Mouse (Mus musculus) mesoderm, embryonic 11.5 days (tissue): ENCODE results near the gene Rpa3.

ENCODE experiments used
- DNase-seq: peaks from one replicate; pipeline ENCODE4 v3.0.0-alpha.2; 2012; ENCODE audit warnings: low read depth, low spot score

The Rpa3 gene

DNA sequence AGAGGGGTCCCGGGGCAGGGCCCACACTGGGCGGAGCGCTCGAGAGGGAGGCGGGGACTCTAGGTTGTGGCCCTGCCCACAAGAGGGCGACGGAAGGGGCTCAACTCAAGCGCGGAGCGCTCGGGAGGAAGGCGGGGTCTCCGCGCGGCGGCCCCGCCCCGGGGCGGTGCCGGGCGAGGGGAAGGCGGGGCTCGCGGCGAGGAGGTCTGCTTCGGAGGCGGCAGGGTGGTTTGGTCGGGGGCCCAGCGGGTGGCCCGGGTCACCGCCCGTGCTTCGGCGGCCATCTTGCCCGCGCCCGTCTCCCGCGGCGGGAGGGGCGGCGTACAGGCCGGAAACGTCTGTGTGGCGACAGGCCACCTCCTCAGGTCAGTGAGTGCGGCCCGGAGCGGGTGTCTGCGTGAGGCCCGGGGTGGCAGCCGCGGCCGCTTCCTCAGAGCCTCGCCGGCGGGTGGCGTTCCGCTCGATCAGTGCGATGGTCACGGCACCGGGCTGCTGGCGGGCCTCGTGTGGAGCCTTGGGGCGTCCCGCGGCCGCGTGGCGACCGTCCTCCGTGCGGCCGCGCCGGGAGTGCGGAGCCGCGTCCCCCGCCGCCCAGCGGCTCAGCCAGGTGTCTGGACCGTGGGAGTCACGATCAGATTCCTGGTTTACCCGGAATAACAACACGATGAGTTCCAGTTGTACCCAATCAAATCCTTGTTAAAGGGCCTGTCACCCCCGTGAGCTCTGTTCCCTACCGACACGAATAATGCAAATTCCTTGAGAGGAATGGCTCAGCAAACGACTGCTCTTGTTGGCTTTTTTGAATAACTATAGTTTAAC lies 49.7 kb downstream of the Rpa3 start, which contains the start of gene Mios:
Gene Mios (plus strand): TSS at position 176 of the 819 bp plus-strand sequence.
- DNase-seq: peak; percentile 96
